Mouse (Mus musculus) liver, adult 2 months (tissue): ENCODE results near the gene G3bp2. TPM values are rescaled to one million over a fixed set of nuclear protein-coding genes. Genes with fewer than 3 reads are reported as not detected.

ENCODE experiments used
- DNase-seq: peaks from one replicate; pipeline ENCODE4 v3.0.0-alpha.2; 2011; ENCODE audit warnings: low read depth, low spot score; ENCODE audit errors: extremely low read depth
- H3K27ac ChIP-seq: fragments of 200-500 bp; replicated peaks from 2 replicates; pipeline ENCODE4 v1.5.1; 2012; ENCODE audit warnings: low read depth, mild to moderate bottlenecking, control low read depth, inconsistent platforms, low read length; ENCODE audit not compliant: insufficient read depth
- H3K27me3 ChIP-seq: fragments of 200-500 bp; 2 replicates; pipeline ENCODE4 v1.6.1; 2012; ENCODE audit warnings: mild to moderate bottlenecking, moderate library complexity, low read length, inconsistent platforms; ENCODE audit not compliant: control insufficient read depth, insufficient read depth
- H3K36me3 ChIP-seq: fragments of 200-500 bp; 2 replicates; pipeline ENCODE4 v1.6.1; 2012; ENCODE audit warnings: low read length, inconsistent platforms; ENCODE audit not compliant: control insufficient read depth, insufficient read depth
- H3K4me1 ChIP-seq: fragments of 200-500 bp; 2 replicates; pipeline ENCODE4 v1.6.1; 2011; ENCODE audit warnings: low read length; ENCODE audit not compliant: control insufficient read depth, insufficient read depth
- H3K4me3 ChIP-seq: fragments of 200-500 bp; 2 replicates; pipeline ENCODE4 v1.5.1; 2011; ENCODE audit warnings: low read depth, mild to moderate bottlenecking, control low read depth, low read length, moderate library complexity; ENCODE audit not compliant: insufficient read depth
- H3K79me2 ChIP-seq: fragments of 200-500 bp; 2 replicates; pipeline ENCODE4 v1.6.1; 2012; ENCODE audit warnings: inconsistent platforms, mild to moderate bottlenecking, low read length, moderate library complexity; ENCODE audit not compliant: control insufficient read depth, insufficient read depth
- H3K9ac ChIP-seq: fragments of 200-500 bp; 2 replicates; pipeline ENCODE4 v1.6.1; 2012; ENCODE audit warnings: low read depth, mild to moderate bottlenecking, control low read depth, inconsistent platforms, low read length
- CTCF ChIP-seq: fragments of 200-500 bp; IDR thresholded peaks from 2 replicates; pipeline ENCODE4 v1.5.1; 2011; ENCODE audit warnings: low read depth, low read length, control low read depth
- POLR2A ChIP-seq: fragments of 200-500 bp; IDR thresholded peaks from 2 replicates; pipeline ENCODE4 v1.6.1; 2011; ENCODE audit warnings: low read length, control low read depth; ENCODE audit not compliant: insufficient read depth; ENCODE audit errors: extremely low read depth
- WGBS: fragments of 180-500 bp; shearing (Covaris S2); methylation state at CpG from one replicate; pipeline ENCODE4 v1.1.7; 2018; 5-methylcytosine and 5-hydroxymethylcytosine counted together
- polyA plus RNA-seq: library from polyadenylated mRNA; depleted of rRNA; stranded (reverse); fragments of >200 nt; gene quantifications from 2 replicates; pipeline ENCODE4 v1.2.3, GENCODE M21; 2012
- total RNA-seq: library from RNA; depleted of rRNA; stranded (reverse); fragments of >200 nt; gene quantifications from 2 replicates; pipeline ENCODE4 v1.2.3, GENCODE M21; 2014

G3bp2 gene
- total and polyA plus RNA-seq, 2 experiments, result 12.1 to 37.3 TPM

DNA sequence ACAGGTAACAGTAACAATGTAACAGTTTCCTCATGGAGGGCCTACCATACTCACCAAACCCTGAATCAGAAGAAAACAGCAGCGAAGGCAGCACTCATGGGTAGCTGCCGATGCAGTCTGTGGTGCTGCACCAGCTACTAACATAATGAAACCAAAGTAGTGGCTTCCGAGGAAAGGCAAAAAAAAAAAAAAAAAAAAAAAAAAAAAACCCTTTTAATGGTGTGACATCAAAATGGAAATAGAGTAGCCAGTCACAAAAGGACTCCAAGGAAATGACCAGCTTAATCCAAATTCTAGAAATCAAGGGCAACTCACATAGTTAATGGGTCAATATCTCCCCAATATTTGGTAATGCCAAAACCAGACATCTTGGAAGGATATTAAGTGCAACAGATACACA, 33.1 kb downstream of the G3bp2 start:
- Histone ChIP-seq H3K4me3 (no peak overlapping the region), H3K27me3 (no peaks in the 10 kb centered on the region), H3K9ac (no peak overlapping the region), H3K4me1 (peaks cover 7% of the 10 kb centered on the region; the same call in 1 of the 2 replicates), H3K27ac (no peak overlapping the region), H3K79me2 (no peaks in the 10 kb centered on the region), H3K36me3 (peaks cover 24% of the 10 kb centered on the region)
- DNase-seq, result no peak
- TF ChIP-seq POLR2A, result no peak
- TF ChIP-seq CTCF, result no peak
- 88% methylated on average over 3 of the region's 3 CpGs for WGBS

DNA sequence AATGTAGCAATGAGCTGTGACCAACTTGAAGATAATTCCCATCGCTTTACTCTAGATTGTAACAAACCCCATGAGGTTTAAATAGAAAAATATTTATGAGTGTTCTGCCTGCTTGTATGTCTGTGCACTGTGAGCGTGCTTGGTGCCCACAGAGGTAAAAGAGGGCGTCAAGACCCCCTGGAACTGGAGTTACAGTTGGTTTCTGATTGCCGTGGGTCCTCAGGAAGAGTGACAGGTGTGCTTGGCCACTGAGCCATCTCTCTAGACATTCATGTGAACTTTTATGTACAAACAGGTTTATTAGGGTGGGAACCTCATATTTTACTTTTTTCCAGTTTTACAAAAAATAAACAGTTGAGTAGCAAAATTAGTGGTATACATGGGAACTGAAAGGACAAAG, 39.7 kb downstream of the G3bp2 start, which contains the start of gene Cdkl2:
Gene Cdkl2 (minus strand): TSS at position 101 of the 400 bp plus-strand sequence.
- H3K4me3 ChIP-seq, result peak within 1 kb of the TSS; percentile 75
- TF ChIP-seq POLR2A, result no peak
- TF ChIP-seq CTCF, result no peak
- DNase-seq, result no peak
- no peaks in the 10 kb centered on the region for H3K27me3 ChIP-seq
- H3K9ac ChIP-seq, result peak within 1 kb of the TSS; percentile 74
- H3K79me2 ChIP-seq, result no peaks in the 10 kb centered on the region
- no peaks in the 10 kb centered on the region; the same call in 1 of the 2 replicates for H3K4me1 ChIP-seq
- 88% methylated on average over 4 of the region's 4 CpGs for WGBS
- H3K36me3 ChIP-seq, result no peaks in the 10 kb centered on the region; the same call in 1 of the 2 replicates
- H3K27ac ChIP-seq, result peak within 1 kb of the TSS; percentile 83

DNA sequence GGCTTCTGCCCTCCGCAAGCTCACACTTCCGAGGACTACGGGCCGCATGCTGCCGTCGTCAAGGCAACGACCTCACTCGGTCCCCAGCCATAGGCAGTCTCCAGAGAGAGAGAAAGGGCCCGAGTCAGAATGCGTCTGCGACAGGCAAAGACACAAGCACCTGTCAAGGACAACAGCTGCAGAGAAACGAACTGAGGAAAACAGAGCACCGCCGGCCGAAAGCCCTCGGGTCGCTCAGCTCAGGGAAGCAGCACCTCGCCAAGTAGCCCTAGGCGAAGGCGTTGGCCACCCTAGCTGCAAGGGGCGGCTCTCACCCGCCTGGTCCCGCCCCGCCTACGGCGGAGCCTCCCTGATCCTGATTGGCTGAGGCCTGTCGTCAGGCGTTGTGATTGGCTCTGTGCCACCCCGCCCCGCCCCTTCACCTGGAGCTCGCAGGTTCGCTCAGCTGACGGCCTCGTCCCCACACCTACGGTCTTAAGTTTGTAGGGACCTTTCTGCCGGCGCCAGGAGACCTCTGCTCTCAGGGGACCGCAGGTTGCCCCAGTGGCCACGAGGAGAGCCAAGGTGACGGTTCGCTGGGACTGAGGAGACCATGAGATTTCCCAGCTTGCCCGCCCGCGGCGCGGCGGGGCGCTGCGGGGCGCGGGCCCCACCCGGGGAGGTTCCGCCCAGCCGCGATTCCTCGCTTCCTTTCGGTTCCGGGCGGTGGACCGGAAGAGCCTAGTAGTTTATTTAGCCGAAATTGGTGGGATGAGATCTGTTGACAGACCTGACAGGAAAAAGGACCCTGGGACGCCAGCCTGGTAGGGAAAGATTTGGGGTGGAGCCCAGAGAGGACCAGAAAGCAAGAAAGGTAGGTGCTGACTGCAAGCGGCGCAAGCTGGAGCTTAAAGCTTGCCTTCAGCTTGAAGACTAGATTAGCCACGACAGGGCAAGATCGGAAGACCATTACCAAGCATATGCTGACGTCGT, 40.9 kb downstream of the G3bp2 start:
- Histone ChIP-seq H3K36me3 (no peaks in the 10 kb centered on the region), H3K27me3 (no peaks in the 10 kb centered on the region), H3K79me2 (no peaks in the 10 kb centered on the region), H3K27ac (peak overlapping the region; percentile 83), H3K4me1 (no peaks in the 10 kb centered on the region; the same call in 1 of the 2 replicates), H3K4me3 (peak overlapping the region; percentile 75), H3K9ac (peak overlapping the region; percentile 74)
- TF ChIP-seq CTCF (no peak), POLR2A (0 out of 2 replicates have a peak, but pooled peaks have one; percentile 2)
- DNase-seq, result peak; percentile 83
- under 1% methylated on average over 67 of the region's 68 CpGs for WGBS

DNA sequence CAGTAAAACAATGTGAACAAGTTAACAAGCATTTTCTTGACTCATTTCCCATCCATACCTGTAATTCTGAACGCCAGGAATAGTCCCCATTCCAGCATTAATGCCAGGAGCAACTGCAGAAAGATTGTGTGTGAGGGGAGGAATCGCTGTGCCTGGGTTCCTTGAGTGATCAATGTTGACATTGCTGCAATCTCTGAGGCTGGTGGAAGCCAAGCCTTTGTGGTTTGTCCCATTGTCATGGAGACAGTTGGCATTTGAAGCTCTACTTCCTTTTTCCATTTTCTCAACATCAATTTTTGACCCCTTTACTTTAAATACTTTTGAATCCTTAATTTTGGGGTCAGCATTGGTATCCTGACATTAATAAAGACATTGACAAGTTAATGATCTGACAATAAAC, 63.6 kb downstream of the G3bp2 start:
- no peaks in the 10 kb centered on the region for H3K36me3 ChIP-seq
- H3K27me3 ChIP-seq, result no peaks in the 10 kb centered on the region
- H3K79me2 ChIP-seq, result no peaks in the 10 kb centered on the region
- no peak for TF ChIP-seq POLR2A
- TF ChIP-seq CTCF, result no peak
- 55% methylated on average over 2 of the region's 2 CpGs for WGBS
- no peak for DNase-seq
- no peaks in the 10 kb centered on the region for H3K4me1 ChIP-seq
- H3K9ac ChIP-seq, result no peak overlapping the region
- H3K4me3 ChIP-seq, result no peak overlapping the region
- no peak overlapping the region for H3K27ac ChIP-seq

DNA sequence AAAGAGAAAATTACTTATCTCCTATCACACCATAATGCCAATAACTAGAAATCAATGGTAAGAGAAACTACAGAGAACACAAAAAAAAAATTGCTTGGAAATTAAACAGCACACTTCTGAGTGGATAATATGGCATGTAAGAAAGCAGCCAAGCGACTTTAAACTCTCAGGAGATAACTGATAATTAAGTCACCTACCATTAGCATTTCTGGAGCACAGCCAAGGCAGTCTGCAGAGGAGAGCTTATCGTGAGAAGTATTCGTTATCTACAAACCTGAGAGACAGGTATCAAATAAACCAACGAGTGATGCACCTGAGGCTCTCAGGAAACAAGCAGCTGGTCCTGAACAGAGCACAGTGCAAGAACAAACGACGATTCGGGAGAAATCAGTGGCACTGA, 71.8 kb downstream of the G3bp2 start:
- Histone ChIP-seq H3K9ac (no peak overlapping the region), H3K27ac (no peak overlapping the region), H3K4me3 (no peak overlapping the region), H3K36me3 (no peaks in the 10 kb centered on the region), H3K27me3 (no peaks in the 10 kb centered on the region), H3K4me1 (no peaks in the 10 kb centered on the region), H3K79me2 (no peaks in the 10 kb centered on the region)
- 55% methylated on average over 7 of the region's 7 CpGs for WGBS
- TF ChIP-seq CTCF (no peak), POLR2A (no peak)
- no peak for DNase-seq
